Mouse (Mus musculus) liver, embryonic 13.5 days (tissue): ENCODE results near the gene Cbl. TPM values are rescaled to one million over a fixed set of nuclear protein-coding genes. Genes with fewer than 3 reads are reported as not detected.

ENCODE experiments used
- ATAC-seq: fragments of 200-750 bp; cut with Nextera tagmentation; 2 replicates; pipeline ENCODE4 v1.8.0; 2017; ENCODE audit warnings: low read depth, mild to moderate bottlenecking, moderate number of reproducible peaks, moderate library complexity
- DNase-seq: peaks from one replicate; pipeline ENCODE4 v3.0.0; 2022
- H3K27ac ChIP-seq: fragments of 300-500 bp; sonication (generic); 2 replicates; pipeline ENCODE4 v1.5.1; 2015; ENCODE audit warnings: moderate library complexity, mild to moderate bottlenecking, inconsistent platforms
- H3K27me3 ChIP-seq: fragments of 300-500 bp; sonication (generic); 2 replicates; pipeline ENCODE4 v1.6.1; 2015; ENCODE audit warnings: mild to moderate bottlenecking, inconsistent platforms
- H3K36me3 ChIP-seq: fragments of 300-500 bp; sonication (generic); 2 replicates; pipeline ENCODE4 v1.6.1; 2015; ENCODE audit warnings: mild to moderate bottlenecking, inconsistent platforms
- H3K4me1 ChIP-seq: fragments of 300-500 bp; sonication (generic); replicated peaks from 2 replicates; pipeline ENCODE4 v1.6.1; 2015; ENCODE audit warnings: inconsistent platforms
- H3K4me2 ChIP-seq: fragments of 300-500 bp; sonication (generic); 2 replicates; pipeline ENCODE4 v1.6.1; 2015; ENCODE audit warnings: inconsistent platforms, mild to moderate bottlenecking, moderate library complexity
- H3K4me3 ChIP-seq: fragments of 300-500 bp; sonication (generic); replicated peaks from 2 replicates; pipeline ENCODE4 v1.5.1; 2015; ENCODE audit warnings: mild to moderate bottlenecking, inconsistent platforms
- H3K9ac ChIP-seq: fragments of 300-500 bp; sonication (generic); 2 replicates; pipeline ENCODE4 v1.6.1; 2015; ENCODE audit warnings: mild to moderate bottlenecking, inconsistent platforms
- H3K9me3 ChIP-seq: fragments of 300-500 bp; sonication (generic); replicated peaks from 2 replicates; pipeline ENCODE4 v1.6.1; 2016; ENCODE audit warnings: inconsistent platforms
- WGBS: fragments of 180-500 bp; shearing (Covaris S2); methylation state at CpG from one replicate; pipeline ENCODE4 v1.1.7; 2015; ENCODE audit not compliant: insufficient replicate concordance; 5-methylcytosine and 5-hydroxymethylcytosine counted together
- polyA plus RNA-seq: library from polyadenylated mRNA; unstranded; fragments of >200 nt; fragmentation: Nextera tagmentation; extraction: Ambion mirVana; gene quantifications from 2 replicates; pipeline ENCODE4 v1.2.1, GENCODE M21; 2015

Cbl gene
- polyA plus RNA-seq, 1 experiment from 2014 or later: 5.7 TPM

DNA sequence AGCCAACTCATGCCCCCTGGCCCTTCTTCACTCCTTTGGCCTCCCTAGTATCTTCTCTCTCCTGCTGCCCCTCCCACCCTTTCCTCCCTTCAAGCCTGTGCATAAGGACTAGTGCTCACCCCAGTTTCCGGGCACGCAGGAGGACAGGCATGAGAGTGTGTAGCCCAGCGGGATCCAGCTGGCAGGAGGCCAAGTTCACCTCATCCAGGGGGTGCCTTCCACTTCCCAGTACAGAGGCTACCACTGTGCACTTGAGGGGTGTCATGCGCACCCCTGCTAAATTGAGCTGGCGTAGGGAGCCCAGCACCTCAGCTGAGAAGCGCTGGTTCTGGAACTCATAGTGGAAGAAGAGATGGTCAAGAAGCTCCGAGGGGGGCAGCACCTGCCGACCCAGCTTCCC lies 22.4 kb upstream of the Cbl start:
- WGBS: 76% methylated on average over 8 of the region's 8 CpGs
- H3K4me2 ChIP-seq: no peak overlapping the region
- H3K9ac ChIP-seq: no peak overlapping the region
- no peaks in the 10 kb centered on the region for H3K36me3 ChIP-seq
- no peaks in the 10 kb centered on the region for H3K9me3 ChIP-seq
- no peak overlapping the region for H3K4me3 ChIP-seq
- ATAC-seq (no peak), DNase-seq (no peak)
- no peak overlapping the region for H3K27ac ChIP-seq
- H3K4me1 ChIP-seq: 0 out of 2 replicates have a peak, but pooled peaks cover 2% of the 10 kb centered on the region
- H3K27me3 ChIP-seq: no peaks in the 10 kb centered on the region

DNA sequence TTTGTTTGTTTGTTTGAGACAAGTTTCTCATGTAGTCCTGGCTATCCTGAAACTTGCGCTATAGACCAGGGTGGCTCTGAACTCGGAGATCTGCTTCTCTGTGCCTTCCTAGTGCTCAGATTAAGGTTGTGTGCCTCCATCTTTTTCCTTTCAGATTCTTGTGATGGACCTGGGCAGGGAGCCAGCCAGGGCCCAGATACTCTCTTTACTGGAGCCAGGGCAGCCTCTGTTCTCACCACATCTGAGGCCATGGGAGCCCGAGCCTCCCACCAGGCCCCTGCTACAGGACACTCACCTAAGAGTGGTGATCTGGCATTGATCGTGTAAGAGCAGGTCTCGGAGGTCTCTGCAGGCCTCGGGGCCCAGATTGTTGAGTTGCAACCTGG lies 21.3 kb upstream of the Cbl start:
- Histone ChIP-seq H3K4me3 (no peak overlapping the region), H3K4me1 (peaks cover 9% of the 10 kb centered on the region), H3K9me3 (no peaks in the 10 kb centered on the region), H3K27me3 (no peaks in the 10 kb centered on the region), H3K9ac (no peak overlapping the region), H3K36me3 (no peaks in the 10 kb centered on the region), H3K4me2 (no peak overlapping the region), H3K27ac (no peak overlapping the region)
- 74% methylated on average over 6 of the region's 6 CpGs for WGBS
- no peak for DNase-seq
- ATAC-seq: no peak

DNA sequence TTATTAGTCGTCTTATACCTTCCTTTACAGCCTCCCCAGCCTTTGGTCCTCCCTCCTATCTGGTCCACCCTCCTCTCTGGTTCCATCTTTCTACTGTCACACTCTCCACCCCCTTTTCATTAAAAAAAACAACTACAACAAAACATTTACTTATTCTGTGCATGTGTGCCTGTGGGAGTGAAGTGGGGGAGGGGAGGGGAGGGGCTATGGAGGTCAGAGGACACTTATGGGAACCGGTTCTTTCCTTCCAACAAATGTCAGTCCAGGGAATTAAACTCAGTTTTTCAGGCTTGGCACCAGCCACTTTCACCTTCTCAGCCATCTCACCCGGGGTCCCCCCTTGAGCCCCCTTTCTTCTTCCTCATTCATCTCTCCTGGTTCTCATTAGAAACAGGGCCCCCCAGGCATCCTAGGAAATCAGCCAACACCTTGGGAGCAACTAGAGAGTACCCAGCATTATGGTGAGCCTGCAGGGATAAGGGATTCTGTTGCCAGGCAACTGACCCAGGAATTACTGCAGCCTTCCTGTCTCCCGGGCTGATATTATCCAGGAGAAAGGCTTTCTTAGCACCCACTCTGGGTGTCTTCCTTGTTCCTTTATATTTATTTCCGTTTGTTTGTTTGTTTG lies 20.8 kb upstream of the Cbl start:
- H3K36me3 ChIP-seq: no peaks in the 10 kb centered on the region
- H3K9me3 ChIP-seq: no peaks in the 10 kb centered on the region
- peaks cover 14% of the 10 kb centered on the region for H3K4me1 ChIP-seq
- ATAC-seq (no peak), DNase-seq (no peak)
- no peaks in the 10 kb centered on the region for H3K27me3 ChIP-seq
- H3K27ac ChIP-seq: no peak overlapping the region
- no peak overlapping the region for H3K9ac ChIP-seq
- 47% methylated on average over 5 of the region's 5 CpGs for WGBS
- no peak overlapping the region for H3K4me3 ChIP-seq
- no peak overlapping the region for H3K4me2 ChIP-seq

GRCm38 (mm10) chr9:44253441-44253840 lies 19.6 kb upstream of the Cbl start:
- Histone ChIP-seq H3K27me3 (peaks cover 4% of the 10 kb centered on the region; the same call in 1 of the 2 replicates), H3K4me2 (no peak overlapping the region), H3K36me3 (no peaks in the 10 kb centered on the region), H3K9ac (no peak overlapping the region), H3K9me3 (no peaks in the 10 kb centered on the region), H3K4me1 (peaks cover 21% of the 10 kb centered on the region), H3K27ac (no peak overlapping the region), H3K4me3 (no peak overlapping the region)
- no peak for ATAC-seq
- 80% methylated on average over 6 of the region's 6 CpGs for WGBS
- no peak for DNase-seq

DNA sequence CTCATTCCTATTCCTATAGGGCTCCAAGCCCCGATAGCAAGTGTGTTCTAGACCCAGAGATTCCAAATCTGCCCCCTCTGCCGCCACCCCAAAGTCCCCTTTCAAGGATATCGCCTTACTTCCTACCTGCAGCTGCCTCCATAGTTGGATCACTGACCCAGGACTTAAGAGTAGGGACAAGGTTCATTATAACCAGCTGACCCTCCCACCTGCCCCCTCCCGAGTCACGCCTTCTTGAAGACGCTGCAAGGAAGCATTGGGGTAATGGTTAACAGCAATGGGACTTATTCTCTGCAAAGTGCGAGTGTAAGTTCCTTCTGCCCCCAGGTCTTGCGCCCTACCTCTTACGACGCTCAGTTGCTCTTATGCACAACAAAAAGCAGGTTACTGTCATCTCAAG lies 17.5 kb upstream of the Cbl start, which contains the start of gene Pdzd3:
Gene Pdzd3, minus strand, starts transcription at position 158 of the 400 bp plus-strand sequence.
- Histone ChIP-seq H3K4me2 (no peak within 1 kb of the TSS), H3K27ac (no peak within 1 kb of the TSS), H3K27me3 (peaks cover 4% of the 10 kb centered on the region; the same call in 1 of the 2 replicates), H3K36me3 (no peaks in the 10 kb centered on the region), H3K9ac (no peak within 1 kb of the TSS), H3K9me3 (no peaks in the 10 kb centered on the region), H3K4me3 (no peak within 1 kb of the TSS), H3K4me1 (peaks cover 30% of the 10 kb centered on the region)
- no peak for DNase-seq
- 74% methylated on average over 10 of the region's 10 CpGs for WGBS
- ATAC-seq: no peak

DNA sequence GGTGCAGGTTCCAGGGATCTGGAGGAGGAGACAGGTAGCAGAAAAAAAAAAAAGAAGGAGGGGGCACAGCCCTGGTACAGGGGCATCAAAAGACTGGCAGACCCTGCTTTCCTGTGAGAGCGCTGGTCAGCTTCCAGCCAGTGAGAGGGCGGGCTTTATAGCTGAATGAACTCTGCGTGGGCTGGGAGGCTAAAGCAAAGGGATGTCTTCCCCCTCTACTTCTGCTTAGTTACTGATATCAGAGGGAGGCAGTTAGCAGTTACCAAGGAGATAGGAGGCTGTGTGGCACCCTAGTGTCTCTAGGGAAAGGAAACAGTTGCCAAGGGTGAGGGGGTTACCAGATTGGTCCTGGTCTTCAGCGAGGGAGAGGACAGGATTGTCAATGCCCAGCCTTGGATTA lies 16.6 kb upstream of the Cbl start:
- Histone ChIP-seq H3K4me2 (no peak overlapping the region), H3K9me3 (no peaks in the 10 kb centered on the region), H3K36me3 (no peaks in the 10 kb centered on the region), H3K9ac (no peak overlapping the region), H3K4me3 (no peak overlapping the region), H3K27ac (no peak overlapping the region), H3K27me3 (peaks cover 4% of the 10 kb centered on the region; the same call in 1 of the 2 replicates), H3K4me1 (peaks cover 28% of the 10 kb centered on the region)
- no peak for DNase-seq
- no peak for ATAC-seq
- WGBS: 31% methylated on average over 4 of the region's 4 CpGs

DNA sequence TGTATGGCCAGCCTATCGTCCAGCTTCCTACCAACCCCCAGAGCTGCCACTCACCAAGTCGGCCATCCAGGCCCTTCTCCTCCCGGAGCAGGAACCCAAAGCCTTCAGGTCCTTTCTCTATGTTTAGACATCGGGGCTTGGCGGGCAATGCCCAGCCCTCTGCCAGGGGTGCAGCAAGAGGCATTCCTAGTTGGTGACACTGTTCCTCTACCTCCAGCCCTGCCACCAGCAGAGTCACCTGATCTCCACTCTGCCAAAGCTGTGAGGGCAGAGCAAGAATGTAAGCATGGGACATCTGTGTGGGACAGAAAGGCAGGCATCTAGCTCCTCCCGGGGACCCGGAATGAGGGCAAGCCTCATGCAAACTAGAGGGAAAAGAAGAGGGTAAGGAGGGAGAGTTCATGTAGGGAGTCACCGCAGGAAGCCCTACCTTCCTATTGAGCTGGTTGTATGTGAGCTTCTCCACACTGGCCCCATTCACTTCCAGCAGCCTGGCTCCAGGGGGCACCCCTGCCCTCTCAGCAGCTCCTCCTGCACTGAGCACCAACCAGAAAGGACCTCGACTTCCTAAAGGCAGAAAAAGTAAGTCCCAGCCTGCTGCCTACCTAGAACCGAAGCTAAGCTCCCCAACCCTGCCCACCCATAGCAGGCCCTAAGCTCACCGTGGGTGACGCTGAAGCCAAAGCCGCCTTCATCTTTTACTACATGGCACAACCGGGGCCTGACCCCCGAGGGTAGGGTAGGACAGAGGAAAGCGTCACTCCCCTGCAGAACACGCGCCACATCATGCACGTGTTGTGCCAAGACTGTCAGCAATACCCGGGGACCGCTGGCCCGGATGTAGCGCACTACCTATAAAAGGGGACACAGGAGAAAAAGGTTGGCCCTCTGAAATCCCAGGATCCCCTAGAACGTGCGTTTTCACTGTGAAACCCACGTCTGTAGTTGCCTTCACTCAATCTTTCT lies 15.6 kb upstream of the Cbl start:
- Histone ChIP-seq H3K4me2 (peak overlapping the region; percentile 35), H3K27ac (no peak overlapping the region), H3K4me1 (peaks cover 28% of the 10 kb centered on the region), H3K27me3 (peaks cover 4% of the 10 kb centered on the region; the same call in 1 of the 2 replicates), H3K9me3 (no peaks in the 10 kb centered on the region), H3K4me3 (no peak overlapping the region), H3K36me3 (no peaks in the 10 kb centered on the region), H3K9ac (no peak overlapping the region)
- DNase-seq (peak; percentile 50), ATAC-seq (peak; percentile 73)
- WGBS: 41% methylated on average over 26 of the region's 26 CpGs

DNA sequence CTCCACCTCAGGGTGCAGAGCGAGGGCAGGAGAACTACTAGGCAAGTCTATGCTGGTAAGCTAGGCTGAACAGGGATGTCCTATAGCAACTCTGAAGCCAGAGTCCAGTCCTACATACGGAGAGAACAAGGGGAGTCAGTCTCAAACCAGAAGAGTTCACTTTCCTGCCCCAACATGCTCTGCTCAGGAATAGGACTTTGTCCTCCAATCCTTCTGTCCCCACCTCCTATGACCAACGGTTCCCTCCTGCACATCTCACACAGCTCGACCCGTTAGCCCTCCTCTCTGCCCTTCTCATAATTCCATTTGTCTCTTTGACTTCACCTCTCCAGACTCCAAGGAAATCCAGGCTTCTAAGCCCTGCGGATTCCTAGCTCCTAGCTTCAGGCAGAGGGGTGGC lies 14.1 kb upstream of the Cbl start:
- no peaks in the 10 kb centered on the region for H3K36me3 ChIP-seq
- peaks cover 28% of the 10 kb centered on the region for H3K4me1 ChIP-seq
- no peak overlapping the region for H3K4me2 ChIP-seq
- H3K9me3 ChIP-seq: no peaks in the 10 kb centered on the region
- DNase-seq: no peak
- no peak for ATAC-seq
- H3K27me3 ChIP-seq: peaks cover 4% of the 10 kb centered on the region; the same call in 1 of the 2 replicates
- H3K9ac ChIP-seq: no peak overlapping the region
- H3K4me3 ChIP-seq: no peak overlapping the region
- no peak overlapping the region for H3K27ac ChIP-seq
- 55% methylated on average over 6 of the region's 6 CpGs for WGBS

DNA sequence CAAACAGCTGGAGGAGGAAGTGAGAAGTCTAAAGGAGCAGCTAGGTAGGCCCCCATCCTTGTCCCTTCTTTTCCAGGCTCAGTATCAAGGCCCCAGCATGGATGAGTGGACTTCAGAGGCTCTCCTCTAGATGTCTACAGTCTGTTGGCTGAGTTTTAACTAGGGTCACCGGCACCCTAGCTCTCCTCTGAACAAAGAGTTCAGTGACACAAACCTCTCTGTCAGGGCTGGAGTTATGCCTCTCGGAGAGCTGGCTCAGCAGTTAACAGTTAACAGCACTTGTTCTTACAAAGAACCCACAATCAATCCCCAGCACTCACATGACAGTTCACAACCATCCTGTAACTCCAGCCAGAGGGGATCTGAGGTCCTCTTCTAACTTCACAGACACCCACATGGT lies 9.8 kb upstream of the Cbl start:
- WGBS: 58% methylated on average over 2 of the region's 2 CpGs
- H3K4me1 ChIP-seq: peaks cover 9% of the 10 kb centered on the region; the same call in 1 of the 2 replicates
- H3K27ac ChIP-seq: no peak overlapping the region
- H3K4me2 ChIP-seq: no peak overlapping the region
- DNase-seq (no peak), ATAC-seq (no peak)
- peaks cover 13% of the 10 kb centered on the region; the same call in 1 of the 2 replicates for H3K27me3 ChIP-seq
- H3K36me3 ChIP-seq: no peaks in the 10 kb centered on the region
- no peak overlapping the region for H3K9ac ChIP-seq
- H3K9me3 ChIP-seq: no peaks in the 10 kb centered on the region
- H3K4me3 ChIP-seq: no peak overlapping the region

GRCm38 (mm10) chr9:44241418-44241817 lies 7.6 kb upstream of the Cbl start:
- no peak for DNase-seq
- Histone ChIP-seq H3K36me3 (no peaks in the 10 kb centered on the region), H3K4me3 (no peak overlapping the region), H3K9me3 (no peaks in the 10 kb centered on the region), H3K27ac (no peak overlapping the region), H3K9ac (no peak overlapping the region), H3K27me3 (peaks cover 12% of the 10 kb centered on the region; the same call in 1 of the 2 replicates), H3K4me2 (no peak overlapping the region), H3K4me1 (no peaks in the 10 kb centered on the region)
- ATAC-seq: no peak
- 40% methylated on average over 9 of the region's 9 CpGs for WGBS

- H3K4me1 ChIP-seq: no peaks in the 10 kb centered on the region
- WGBS: 63% methylated on average over 5 of the region's 5 CpGs
These were observed 7.1 kb upstream of the Cbl start for GRCm38 (mm10) chr9:44240911-44241310.

More at GRCm38 (mm10) chr9:44240911-44241310, 7.1 kb upstream of the Cbl start:
- H3K4me3 ChIP-seq: no peak overlapping the region
- H3K4me2 ChIP-seq: no peak overlapping the region
- ATAC-seq (no peak), DNase-seq (no peak)
- H3K36me3 ChIP-seq: no peaks in the 10 kb centered on the region
- no peak overlapping the region for H3K9ac ChIP-seq
- no peaks in the 10 kb centered on the region for H3K9me3 ChIP-seq
- H3K27me3 ChIP-seq: peaks cover 12% of the 10 kb centered on the region; the same call in 1 of the 2 replicates
- no peak overlapping the region for H3K27ac ChIP-seq
